Comparison of ENCODE assay signal across 25 mouse cellular contexts in the genomic region with DNA sequence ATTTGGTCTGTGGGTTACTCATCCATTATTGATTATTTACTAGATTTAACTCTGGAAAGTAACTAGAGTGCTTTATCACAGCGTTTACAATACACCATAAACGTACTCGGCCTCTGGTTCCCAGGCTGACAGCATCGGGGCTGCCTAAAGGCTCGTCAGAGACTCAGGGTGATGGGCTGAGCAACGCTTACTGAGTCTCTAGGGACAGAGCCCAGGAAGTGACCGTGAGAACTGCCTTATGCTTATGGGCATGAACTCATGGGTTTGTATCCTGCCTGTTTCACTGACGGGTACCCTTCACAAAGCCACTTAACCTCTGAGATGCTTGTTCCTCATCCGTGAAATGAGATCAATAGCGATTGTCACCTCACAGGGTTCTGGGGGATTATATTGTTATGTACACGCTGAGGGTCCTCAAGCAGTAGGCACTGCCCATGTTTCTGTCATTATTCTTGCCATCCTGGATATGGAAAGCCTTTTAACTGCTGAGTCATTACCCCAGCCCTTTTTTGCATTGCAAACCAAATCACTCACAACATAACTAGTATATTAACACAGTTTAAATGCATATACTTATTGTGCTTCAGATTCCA. TPM values are rescaled to one million over a fixed set of nuclear protein-coding genes. Genes with fewer than 3 reads are reported as not detected.
DNase-seq lines count a peak whose midpoint lies in the region; ATAC-seq and TF ChIP-seq lines count a peak whose summit lies in the region.
"Had no signal": no experiment of that assay in that cellular context is flagged by ENCODE, and none has a peak within 500 bp of the region (broad histone marks: within the 10 kb centered on the region; RNA-seq: fewer than 3 reads in every experiment).

No protein-coding gene starts in this region.

- WGBS in forebrain, embryonic 12.5 days = 59% methylated on average over 11 of the region's 11 CpGs
- 61% methylated on average over 11 of the region's 11 CpGs for WGBS in forebrain, postnatal 0 days
- 38% methylated on average over 11 of the region's 11 CpGs for WGBS in hindbrain, embryonic 14.5 days
- 46% methylated on average over 11 of the region's 11 CpGs for WGBS in neural tube, embryonic 12.5 days
- 64% methylated on average over 11 of the region's 11 CpGs for WGBS in kidney, adult 2 months

- no peak overlapping the region for H3K4me3 ChIP-seq in forebrain, embryonic 12.5 days (replicated peaks)
- H3K4me3 ChIP-seq in forebrain, postnatal 0 days (ENCODE audit: low read depth, low read length) = no peak overlapping the region
- H3K4me3 ChIP-seq in CH12.LX (replicated peaks in 1 of 3; ENCODE audit: low read depth in 2 of 3, low read length in 2 of 3, poor library complexity in 1 of 3) = no peak overlapping the region
- no peak overlapping the region for H3K4me3 ChIP-seq in hindbrain, embryonic 14.5 days (replicated peaks; ENCODE audit: low read length)
- H3K4me3 ChIP-seq in neural tube, embryonic 12.5 days = no peak overlapping the region
- no peak overlapping the region for H3K4me3 ChIP-seq in kidney, adult 2 months (ENCODE audit: insufficient read depth, low read depth, low read length)
- H3K4me3 ChIP-seq: embryonic facial prominence, embryonic 13.5 days; heart, embryonic 13.5 days had no signal

- no peak for TF ChIP-seq CTCF in forebrain, postnatal 0 days (IDR thresholded peaks at IDR 0.05; ENCODE audit: low read depth)
- no peak for TF ChIP-seq CTCF in CH12.LX (conservative IDR thresholded peaks at IDR 0.05 in 1 of 2, IDR thresholded peaks at IDR 0.05 in 1 of 2; ENCODE audit: low read depth in 2 of 2, low read length in 2 of 2)
- no peak for TF ChIP-seq CTCF in kidney, adult 2 months (conservative IDR thresholded peaks at IDR 0.05; ENCODE audit: insufficient read depth, insufficient read length, low read depth, low read length)

- ATAC-seq in forebrain, embryonic 12.5 days (ENCODE audit: low FRiP score) = 0 out of 2 replicates have a peak, but pooled peaks have one; percentile 49
- no peak for ATAC-seq in forebrain, postnatal 0 days
- ATAC-seq in hindbrain, embryonic 14.5 days (ENCODE audit: low FRiP score) = peak; percentile 48; the same call in 1 of the 2 replicates
- peak; percentile 63; the same call in 1 of the 2 replicates for ATAC-seq in neural tube, embryonic 12.5 days (ENCODE audit: low FRiP score, low read depth)
- ATAC-seq: intestine, embryonic 16.5 days; liver, postnatal 0 days had no signal

- TF ChIP-seq POLR2A in CH12.LX (IDR thresholded peaks at IDR 0.05; ENCODE audit: low read depth, low read length) = no peak
- no peak for TF ChIP-seq POLR2A in kidney, adult 2 months (IDR thresholded peaks at IDR 0.05; ENCODE audit: low read depth, low read length)

- no peak overlapping the region for H3K9ac ChIP-seq in forebrain, embryonic 12.5 days
- H3K9ac ChIP-seq in forebrain, postnatal 0 days = no peak overlapping the region
- H3K9ac ChIP-seq in CH12.LX (ENCODE audit: insufficient read depth, low read depth) = no peak overlapping the region
- no peak overlapping the region for H3K9ac ChIP-seq in hindbrain, embryonic 14.5 days
- no peak overlapping the region for H3K9ac ChIP-seq in neural tube, embryonic 12.5 days
- H3K9ac ChIP-seq: embryonic facial prominence, embryonic 13.5 days; heart, embryonic 13.5 days; liver, postnatal 0 days had no signal

- dilution Hi-C loops in CH12.LX (cut with MboI; ENCODE audit: extremely low pct_ligation_motif_present, extremely low pct_unique_long_range_greater_than_20kb, low sequenced_read_pairs) = no loop called here

- no peak for TF ChIP-seq EP300 in CH12.LX (IDR thresholded peaks at IDR 0.05; ENCODE audit: low read length)

- 0 out of 2 replicates have a peak, but pooled peaks cover 3% of the 10 kb centered on the region for H3K27me3 ChIP-seq in forebrain, embryonic 12.5 days
- no peaks in the 10 kb centered on the region for H3K27me3 ChIP-seq in forebrain, postnatal 0 days (ENCODE audit: insufficient read depth, low read length)
- H3K27me3 ChIP-seq in CH12.LX (replicated peaks) = no peaks in the 10 kb centered on the region
- H3K27me3 ChIP-seq in hindbrain, embryonic 14.5 days (ENCODE audit: control insufficient read depth, insufficient read depth, low read length) = no peaks in the 10 kb centered on the region
- no peaks in the 10 kb centered on the region for H3K27me3 ChIP-seq in neural tube, embryonic 12.5 days (replicated peaks)
- no peaks in the 10 kb centered on the region for H3K27me3 ChIP-seq in kidney, adult 2 months (replicated peaks; ENCODE audit: control insufficient read depth, insufficient read depth, low read length)
- H3K27me3 ChIP-seq: embryonic facial prominence, embryonic 13.5 days; heart, embryonic 13.5 days had no signal

- H3K4me1 ChIP-seq in forebrain, embryonic 12.5 days = peaks cover 4% of the 10 kb centered on the region
- no peaks in the 10 kb centered on the region for H3K4me1 ChIP-seq in forebrain, postnatal 0 days (ENCODE audit: insufficient read depth)
- H3K4me1 ChIP-seq in CH12.LX (ENCODE audit: control insufficient read depth in 1 of 2, insufficient read depth in 2 of 2) = peaks cover 3 to 47% of the 10 kb centered on the region in 2 experiments; a peak in 3 of 4 replicates
- H3K4me1 ChIP-seq in hindbrain, embryonic 14.5 days (replicated peaks; ENCODE audit: control insufficient read depth, insufficient read depth, low read length) = no peaks in the 10 kb centered on the region; the same call in none of the 2 replicates
- no peaks in the 10 kb centered on the region for H3K4me1 ChIP-seq in neural tube, embryonic 12.5 days
- no peaks in the 10 kb centered on the region for H3K4me1 ChIP-seq in kidney, adult 2 months (ENCODE audit: control insufficient read depth, insufficient read depth, low read length)
- H3K4me1 ChIP-seq: heart, embryonic 13.5 days had no signal

- no peaks in the 10 kb centered on the region for H3K79me2 ChIP-seq in CH12.LX (replicated peaks; ENCODE audit: control insufficient read depth, extremely low read depth, insufficient read depth, poor library complexity, severe bottlenecking)

- H3K4me2 ChIP-seq in forebrain, embryonic 12.5 days = no peak overlapping the region
- H3K4me2 ChIP-seq in forebrain, postnatal 0 days (ENCODE audit: low read depth) = no peak overlapping the region
- peak overlapping the region; percentile 26; the same call in 1 of the 2 replicates for H3K4me2 ChIP-seq in CH12.LX (ENCODE audit: insufficient read depth, low read depth, poor library complexity, severe bottlenecking)
- no peak overlapping the region for H3K4me2 ChIP-seq in hindbrain, embryonic 14.5 days (replicated peaks)
- no peak overlapping the region for H3K4me2 ChIP-seq in neural tube, embryonic 12.5 days (replicated peaks)
- H3K4me2 ChIP-seq: embryonic facial prominence, embryonic 13.5 days; heart, embryonic 13.5 days had no signal

- in situ Hi-C loops in CH12.LX (cut with MboI; ENCODE audit: low pct_ligation_motif_present, low pct_unique_long_range_greater_than_20kb, low sequenced_read_pairs) = no loop called here

- no peak overlapping the region for H3K27ac ChIP-seq in forebrain, embryonic 12.5 days
- H3K27ac ChIP-seq in forebrain, postnatal 0 days (ENCODE audit: low read depth, low read length) = no peak overlapping the region
- no peak overlapping the region for H3K27ac ChIP-seq in CH12.LX (ENCODE audit: insufficient read depth, low read depth)
- no peak overlapping the region for H3K27ac ChIP-seq in hindbrain, embryonic 14.5 days
- no peak overlapping the region for H3K27ac ChIP-seq in neural tube, embryonic 12.5 days
- no peak overlapping the region for H3K27ac ChIP-seq in kidney, adult 2 months (ENCODE audit: insufficient read depth, low read depth, low read length)
- H3K27ac ChIP-seq: embryonic facial prominence, embryonic 13.5 days; heart, embryonic 13.5 days; macrophage had no signal

- DNase-seq in forebrain, postnatal 0 days = no peak
- peak; percentile 34 for DNase-seq in CH12.LX (ENCODE audit: extremely low read depth)
- no peak for DNase-seq in hindbrain, embryonic 14.5 days (ENCODE audit: low spot score)
- DNase-seq in kidney, adult 2 months = no peak
- DNase-seq in cerebellum, adult 18-20 months = no peak
- no peak for DNase-seq in thymus, postnatal 4 days
- DNase-seq: adrenal gland, postnatal 10 days; cerebellum, adult 2 months; gastrocnemius, postnatal 36 days; heart, postnatal 36 days; layer of hippocampus, postnatal 36 days; liver; liver, postnatal 0 days; right cerebral cortex, postnatal 14 days; thymus, postnatal 36 days had no signal

- no peaks in the 10 kb centered on the region for H3K36me3 ChIP-seq in forebrain, embryonic 12.5 days (replicated peaks)
- no peaks in the 10 kb centered on the region for H3K36me3 ChIP-seq in forebrain, postnatal 0 days (ENCODE audit: insufficient read depth)
- no peaks in the 10 kb centered on the region for H3K36me3 ChIP-seq in CH12.LX (replicated peaks in 1 of 2; ENCODE audit: control insufficient read depth in 1 of 2, insufficient read depth in 1 of 2, low read length in 1 of 2)
- no peaks in the 10 kb centered on the region for H3K36me3 ChIP-seq in hindbrain, embryonic 14.5 days (replicated peaks; ENCODE audit: control insufficient read depth, insufficient read depth)
- H3K36me3 ChIP-seq in neural tube, embryonic 12.5 days = no peaks in the 10 kb centered on the region
- no peaks in the 10 kb centered on the region for H3K36me3 ChIP-seq in kidney, adult 2 months (ENCODE audit: control insufficient read depth, insufficient read depth, low read length)
- H3K36me3 ChIP-seq: embryonic facial prominence, embryonic 13.5 days; heart, embryonic 13.5 days had no signal

- H3K9me3 ChIP-seq in forebrain, embryonic 12.5 days = no peaks in the 10 kb centered on the region
- no peaks in the 10 kb centered on the region for H3K9me3 ChIP-seq in forebrain, postnatal 0 days (ENCODE audit: low read length)
- H3K9me3 ChIP-seq in CH12.LX (replicated peaks; ENCODE audit: low read length) = no peaks in the 10 kb centered on the region
- H3K9me3 ChIP-seq in hindbrain, embryonic 14.5 days (ENCODE audit: control insufficient read depth, low read length) = no peaks in the 10 kb centered on the region
- H3K9me3 ChIP-seq in neural tube, embryonic 12.5 days = no peaks in the 10 kb centered on the region
- H3K9me3 ChIP-seq: embryonic facial prominence, embryonic 13.5 days; heart, embryonic 13.5 days had no signal

- no peak for TF ChIP-seq RAD21 in CH12.LX (IDR thresholded peaks at IDR 0.05; ENCODE audit: low read depth, low read length)

TF ChIP-seq in CH12.LX, 34 proteins besides CTCF, POLR2A, EP300 and RAD21 (continues in another document):
- no peak for TF ChIP-seq MXI1 (IDR thresholded peaks at IDR 0.05; ENCODE audit: low read depth, low read length)
- TF ChIP-seq TCF12 (IDR thresholded peaks at IDR 0.05; ENCODE audit: low read depth, low read length) = no peak

RNA-seq across cellular contexts. Expression of gene Tas2r119, which starts 23.1 kb away (rescaled TPM):
- polyA plus RNA-seq in forebrain, embryonic 12.5 days (2016; fragmentation: Nextera tagmentation; extraction: Ambion mirVana) = not detected in 2 replicates
- not detected in 2 replicates for total RNA-seq in forebrain, postnatal 0 days (2014; rRNA removed)
- not detected in 2 replicates for polyA plus RNA-seq in forebrain, postnatal 0 days (2015; fragmentation: Nextera tagmentation; extraction: Ambion mirVana)
- total RNA-seq in CH12.LX (2012; rRNA removed) = not detected in 2 replicates
- not detected in 2 replicates for total RNA-seq in CH12.LX (2014; rRNA removed)
- not detected in 2 replicates for polyA plus RNA-seq in CH12.LX (2012; ENCODE audit: insufficient read length, low read depth)
- polyA plus RNA-seq in hindbrain, embryonic 14.5 days (2014; fragmentation: Nextera tagmentation; extraction: Ambion mirVana) = not detected in 2 replicates
- not detected in 2 replicates for polyA plus RNA-seq in neural tube, embryonic 12.5 days (2016; fragmentation: Nextera tagmentation; extraction: Ambion mirVana)
- polyA plus RNA-seq in kidney, adult 2 months (2012; rRNA removed) = not detected in 2 replicates
- total RNA-seq: adrenal gland, postnatal 10 days; common myeloid progenitor, adult 5-6 weeks; gastrocnemius, postnatal 36 days; heart, postnatal 36 days; layer of hippocampus, adult 18-20 months; layer of hippocampus, postnatal 36 days; left cerebral cortex, postnatal 25 days had no signal
- polyA plus RNA-seq: cerebellum, adult 2 months; embryonic facial prominence, embryonic 13.5 days; heart, embryonic 13.5 days; intestine, embryonic 16.5 days; kidney, embryonic 16.5 days; liver, postnatal 0 days; macrophage had no signal
